Mouse (Mus musculus) midbrain, embryonic 12.5 days (tissue): ENCODE results near the gene Eef1b2. TPM values are rescaled to one million over a fixed set of nuclear protein-coding genes. Genes with fewer than 3 reads are reported as not detected.

Source experiments
- ATAC-seq: fragments of 200-750 bp; cut with Nextera tagmentation; 2 replicates; pipeline ENCODE4 v1.8.0; 2017; ENCODE audit warnings: low read depth, moderate TSS enrichment, moderate library complexity; ENCODE audit not compliant: low FRiP score
- H3K27ac ChIP-seq: fragments of 300-500 bp; sonication (generic); replicated peaks from 2 replicates; pipeline ENCODE4 v1.5.1; 2016; ENCODE audit warnings: mild to moderate bottlenecking
- H3K27me3 ChIP-seq: fragments of 300-500 bp; sonication (generic); 2 replicates; pipeline ENCODE4 v1.6.1; 2016; ENCODE audit warnings: mild to moderate bottlenecking
- H3K36me3 ChIP-seq: fragments of 300-500 bp; sonication (generic); 2 replicates; pipeline ENCODE4 v1.6.1; 2016
- H3K4me1 ChIP-seq: fragments of 300-500 bp; sonication (generic); 2 replicates; pipeline ENCODE4 v1.6.1; 2016
- H3K4me2 ChIP-seq: fragments of 300-500 bp; sonication (generic); replicated peaks from 2 replicates; pipeline ENCODE4 v1.6.1; 2016; ENCODE audit warnings: mild to moderate bottlenecking, moderate library complexity
- H3K4me3 ChIP-seq: fragments of 300-500 bp; sonication (generic); 2 replicates; pipeline ENCODE4 v1.5.1; 2016; ENCODE audit warnings: mild to moderate bottlenecking
- H3K9ac ChIP-seq: fragments of 300-500 bp; sonication (generic); replicated peaks from 2 replicates; pipeline ENCODE4 v1.6.1; 2016; ENCODE audit warnings: mild to moderate bottlenecking, moderate library complexity
- H3K9me3 ChIP-seq: fragments of 300-500 bp; sonication (generic); 2 replicates; pipeline ENCODE4 v1.6.1; 2016; ENCODE audit warnings: mild to moderate bottlenecking
- WGBS: fragments of 180-500 bp; shearing (Covaris S2); methylation state at CpG from one replicate; pipeline ENCODE4 v1.1.7; 2016; 5-methylcytosine and 5-hydroxymethylcytosine counted together
- polyA plus RNA-seq: library from polyadenylated mRNA; unstranded; fragments of >200 nt; fragmentation: Nextera tagmentation; extraction: Ambion mirVana; gene quantifications from 2 replicates; pipeline ENCODE4 v1.2.1, GENCODE M21; 2016

The Eef1b2 gene
- polyA plus RNA-seq, 1 experiment from 2014 or later, result 359 TPM

- Histone ChIP-seq H3K27ac (no peak overlapping the region), H3K27me3 (no peaks in the 10 kb centered on the region), H3K4me1 (no peaks in the 10 kb centered on the region), H3K4me3 (no peak overlapping the region), H3K36me3 (no peaks in the 10 kb centered on the region), H3K9me3 (peaks cover 7% of the 10 kb centered on the region), H3K4me2 (no peak overlapping the region), H3K9ac (no peak overlapping the region)
- WGBS, result 72% methylated on average over 5 of the region's 5 CpGs
- ATAC-seq, result no peak
Observed at GRCm38 (mm10) chr1:63195848-63196512, 19.4 kb downstream of the Eef1b2 start.

- Histone ChIP-seq H3K4me3 (no peak overlapping the region), H3K9ac (no peak overlapping the region), H3K27me3 (no peaks in the 10 kb centered on the region), H3K9me3 (peaks cover 7% of the 10 kb centered on the region), H3K4me2 (no peak overlapping the region), H3K4me1 (peaks cover 15% of the 10 kb centered on the region), H3K36me3 (no peaks in the 10 kb centered on the region), H3K27ac (no peak overlapping the region)
- WGBS, result 96% methylated on average over 6 of the region's 6 CpGs
- no peak for ATAC-seq
Observed at GRCm38 (mm10) chr1:63199387-63199786, 22.8 kb downstream of the Eef1b2 start.

DNA sequence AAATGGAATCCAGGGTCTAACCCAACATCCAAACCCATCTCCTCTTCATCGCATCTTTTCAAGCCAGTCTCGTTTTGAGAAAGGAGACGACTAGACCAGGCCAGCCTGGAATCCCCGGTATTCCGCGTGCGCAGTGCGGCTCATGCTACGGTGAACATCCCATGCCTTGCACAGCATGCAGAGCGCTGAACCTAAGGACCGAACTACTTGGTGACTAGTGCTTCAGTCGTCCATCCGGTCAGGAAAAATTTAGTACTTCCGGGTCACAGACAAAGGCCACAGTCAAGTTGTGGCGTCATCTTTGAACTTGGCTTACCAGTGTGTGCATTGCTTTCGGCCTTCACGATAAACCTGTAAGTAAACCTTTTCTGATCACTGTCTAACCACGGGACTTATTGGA lies 23.7 kb downstream of the Eef1b2 start:
- peaks cover 24% of the 10 kb centered on the region for H3K4me1 ChIP-seq
- H3K27ac ChIP-seq, result no peak overlapping the region
- ATAC-seq, result no peak
- H3K4me3 ChIP-seq, result no peak overlapping the region
- no peaks in the 10 kb centered on the region for H3K27me3 ChIP-seq
- H3K4me2 ChIP-seq, result no peak overlapping the region
- peaks cover 7% of the 10 kb centered on the region for H3K9me3 ChIP-seq
- H3K9ac ChIP-seq, result no peak overlapping the region
- H3K36me3 ChIP-seq, result no peaks in the 10 kb centered on the region
- 92% methylated on average over 18 of the region's 18 CpGs for WGBS

- Histone ChIP-seq H3K4me2 (no peak overlapping the region), H3K27ac (no peak overlapping the region), H3K27me3 (no peaks in the 10 kb centered on the region), H3K36me3 (no peaks in the 10 kb centered on the region), H3K4me3 (no peak overlapping the region), H3K9me3 (peaks cover 7% of the 10 kb centered on the region), H3K9ac (no peak overlapping the region), H3K4me1 (peaks cover 26% of the 10 kb centered on the region)
- 86% methylated on average over 1 of the region's 1 CpGs for WGBS
- ATAC-seq, result no peak
Observed at GRCm38 (mm10) chr1:63201672-63202071, 25.0 kb downstream of the Eef1b2 start.

GRCm38 (mm10) chr1:63203471-63203870 lies 26.8 kb downstream of the Eef1b2 start:
- 0 out of 2 replicates have a peak, but pooled peaks have one; percentile 31 for ATAC-seq
- H3K27ac ChIP-seq, result peak overlapping the region; percentile 90
- peaks cover 26% of the 10 kb centered on the region for H3K4me1 ChIP-seq
- H3K36me3 ChIP-seq, result no peaks in the 10 kb centered on the region
- H3K9ac ChIP-seq, result 0 out of 2 replicates have a peak overlapping the region, but pooled peaks have one; percentile 20
- no peak overlapping the region for H3K4me2 ChIP-seq
- WGBS, result 68% methylated on average over 1 of the region's 1 CpGs
- H3K27me3 ChIP-seq, result 0 out of 2 replicates have a peak, but pooled peaks cover 3% of the 10 kb centered on the region
- no peak overlapping the region for H3K4me3 ChIP-seq
- H3K9me3 ChIP-seq, result peaks cover 7% of the 10 kb centered on the region

DNA sequence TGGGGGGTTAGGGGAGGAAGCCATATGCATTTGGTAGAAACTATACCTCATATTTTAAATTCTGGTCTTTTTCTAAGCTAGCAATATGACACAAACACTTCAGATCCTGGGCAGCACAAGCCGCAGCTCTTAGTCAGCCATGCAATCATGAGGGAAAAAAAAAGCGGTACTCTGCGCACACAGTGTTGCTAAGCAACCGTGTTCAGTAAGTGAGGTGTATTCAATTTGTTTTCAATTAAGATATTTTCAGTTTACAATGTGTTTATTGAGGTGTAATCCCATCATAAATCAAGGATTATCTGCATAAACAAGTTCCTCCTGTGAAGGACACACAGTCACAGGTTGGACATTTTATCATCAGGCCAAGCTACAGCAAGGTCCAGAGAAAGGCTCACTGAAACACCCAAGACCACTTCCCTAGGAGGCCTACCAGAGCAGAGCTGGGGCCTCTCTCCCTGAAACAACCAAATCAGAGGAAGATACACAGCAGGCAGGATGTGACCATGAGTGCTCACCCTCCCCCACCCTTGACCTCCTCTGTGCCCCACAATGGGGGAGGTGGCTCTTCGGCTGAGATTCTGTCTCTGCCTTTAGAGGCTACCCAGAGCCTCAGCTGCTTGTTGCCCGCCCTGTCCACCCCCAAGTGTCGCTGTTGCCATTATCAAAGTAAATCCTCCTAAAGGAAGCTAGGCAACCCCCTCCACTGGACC lies 27.5 kb downstream of the Eef1b2 start:
- peak; percentile 89 for ATAC-seq
- Histone ChIP-seq H3K4me3 (no peak overlapping the region), H3K9me3 (peaks cover 7% of the 10 kb centered on the region), H3K27me3 (0 out of 2 replicates have a peak, but pooled peaks cover 3% of the 10 kb centered on the region), H3K9ac (0 out of 2 replicates have a peak overlapping the region, but pooled peaks have one; percentile 20), H3K27ac (peak overlapping the region; percentile 90), H3K4me1 (peaks cover 26% of the 10 kb centered on the region), H3K36me3 (no peaks in the 10 kb centered on the region), H3K4me2 (peak overlapping the region; percentile 16; the same call in 1 of the 2 replicates)
- WGBS, result 3% methylated on average over 7 of the region's 7 CpGs

DNA sequence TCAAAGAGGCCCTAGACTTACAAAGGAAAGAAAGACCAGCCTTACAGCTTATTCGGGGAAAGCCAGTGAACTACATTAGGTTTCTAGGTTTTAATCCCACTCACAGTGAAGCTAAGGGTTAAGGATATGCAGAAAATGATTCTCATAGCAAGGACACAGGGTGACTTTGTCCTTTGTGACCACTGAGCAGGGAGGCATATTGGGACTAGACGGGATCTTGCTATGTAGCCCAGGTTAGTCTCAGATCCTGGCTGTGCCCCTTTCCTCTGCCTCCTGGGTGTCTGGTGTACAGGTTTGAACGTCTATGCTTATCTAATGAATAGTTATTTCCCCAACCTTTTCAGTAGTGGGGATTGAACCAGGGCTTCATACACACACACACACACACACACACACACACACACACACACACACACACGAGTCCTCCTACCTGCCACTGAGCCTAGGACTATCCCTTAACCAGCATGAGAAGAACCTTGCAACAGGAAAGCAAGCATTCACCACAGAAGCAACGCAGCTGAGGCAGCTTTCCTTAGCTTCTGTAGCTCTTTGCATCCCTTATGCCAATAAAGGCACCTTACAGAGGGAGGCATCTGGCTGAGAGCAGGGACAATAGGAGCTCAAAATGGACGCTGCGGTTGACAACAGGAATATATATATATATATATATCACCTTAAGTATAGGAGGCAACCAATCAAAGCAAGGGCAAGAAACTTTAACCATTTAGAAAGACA lies 28.2 kb downstream of the Eef1b2 start:
- peak overlapping the region; percentile 90 for H3K27ac ChIP-seq
- 6% methylated on average over 7 of the region's 7 CpGs for WGBS
- H3K4me1 ChIP-seq, result peaks cover 26% of the 10 kb centered on the region
- no peaks in the 10 kb centered on the region for H3K36me3 ChIP-seq
- no peak overlapping the region for H3K9ac ChIP-seq
- no peak overlapping the region for H3K4me3 ChIP-seq
- 0 out of 2 replicates have a peak, but pooled peaks cover 3% of the 10 kb centered on the region for H3K27me3 ChIP-seq
- H3K9me3 ChIP-seq, result peaks cover 5% of the 10 kb centered on the region
- ATAC-seq, result no peak; the same call in none of the 2 replicates
- H3K4me2 ChIP-seq, result peak overlapping the region; percentile 16; the same call in 1 of the 2 replicates

DNA sequence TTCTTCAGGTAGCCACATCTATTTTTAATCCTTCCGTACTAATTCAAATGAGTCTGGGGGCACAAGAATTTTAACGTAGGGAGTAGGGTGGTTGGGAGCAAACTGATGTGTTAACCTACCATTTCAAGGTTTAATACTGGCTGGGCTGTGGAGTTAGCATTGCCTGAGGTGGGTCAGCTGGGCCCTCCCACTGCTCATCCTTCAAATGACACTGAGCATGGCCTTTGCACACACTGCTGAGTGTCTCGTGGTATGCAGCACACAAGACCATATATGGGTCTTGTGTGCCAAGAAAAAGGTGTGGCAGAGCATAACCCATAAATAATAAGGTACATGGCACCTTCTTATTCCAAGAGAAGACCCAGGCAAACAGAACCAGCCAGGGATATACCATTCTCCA lies 31.0 kb downstream of the Eef1b2 start:
- ATAC-seq, result no peak
- 81% methylated on average over 3 of the region's 3 CpGs for WGBS

DNA sequence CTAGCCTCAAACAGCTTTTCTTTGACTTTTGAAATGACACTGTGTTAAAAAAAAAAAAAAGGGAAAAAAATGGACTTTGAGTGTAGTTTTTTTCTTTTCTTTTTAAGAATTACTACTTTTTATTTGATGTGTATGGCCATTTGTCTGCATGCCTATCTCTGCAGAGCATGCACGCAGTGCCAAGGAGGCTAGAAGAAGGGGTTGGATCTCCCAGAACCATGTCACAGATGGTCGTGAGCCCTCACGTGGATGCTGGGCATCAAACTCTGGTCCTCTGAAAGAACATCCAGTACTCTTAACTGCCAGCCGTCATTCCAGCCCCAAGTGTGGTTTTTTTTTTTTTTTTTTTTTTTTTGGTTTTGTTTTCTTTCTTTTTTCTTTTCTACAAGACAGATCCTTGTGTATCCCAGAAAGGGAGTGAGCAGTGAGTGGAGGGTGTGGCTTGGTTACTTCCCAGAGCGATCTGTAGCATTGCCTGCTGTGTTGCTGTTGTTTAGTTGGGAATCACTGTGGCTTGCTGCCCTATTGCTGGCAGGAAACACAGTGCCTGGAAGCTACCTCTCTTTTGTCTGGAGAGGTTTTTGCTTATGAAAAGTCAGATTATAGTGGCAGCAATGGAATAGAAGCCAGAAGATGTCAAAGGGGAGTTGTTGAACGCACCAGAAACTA lies 33.4 kb downstream of the Eef1b2 start:
- ATAC-seq, result no peak

More for the DNA sequence above, 31.0 kb downstream of the Eef1b2 start:
- 0 out of 2 replicates have a peak, but pooled peaks cover 3% of the 10 kb centered on the region for H3K27me3 ChIP-seq
- no peak overlapping the region for H3K4me2 ChIP-seq
- no peak overlapping the region for H3K27ac ChIP-seq
- no peak overlapping the region for H3K9ac ChIP-seq
- H3K9me3 ChIP-seq, result no peaks in the 10 kb centered on the region
- no peak overlapping the region for H3K4me3 ChIP-seq
- no peaks in the 10 kb centered on the region for H3K36me3 ChIP-seq
- peaks cover 26% of the 10 kb centered on the region for H3K4me1 ChIP-seq

GRCm38 (mm10) chr1:63213478-63214270 lies 37.0 kb downstream of the Eef1b2 start:
- Histone ChIP-seq H3K4me3 (peak overlapping the region; percentile 12; the same call in 1 of the 2 replicates), H3K4me1 (peaks cover 9% of the 10 kb centered on the region; the same call in 1 of the 2 replicates), H3K27me3 (no peaks in the 10 kb centered on the region), H3K9me3 (no peaks in the 10 kb centered on the region), H3K9ac (peak overlapping the region; percentile 34; the same call in 1 of the 2 replicates), H3K27ac (peak overlapping the region; percentile 77), H3K4me2 (peak overlapping the region; percentile 43), H3K36me3 (no peaks in the 10 kb centered on the region)
- 13% methylated on average over 22 of the region's 22 CpGs for WGBS
- peak; percentile 76 for ATAC-seq

More for the DNA sequence above, 33.4 kb downstream of the Eef1b2 start:
- Histone ChIP-seq H3K4me1 (peaks cover 15% of the 10 kb centered on the region), H3K27ac (no peak overlapping the region), H3K4me3 (no peak overlapping the region), H3K36me3 (no peaks in the 10 kb centered on the region), H3K4me2 (no peak overlapping the region), H3K9me3 (no peaks in the 10 kb centered on the region), H3K9ac (no peak overlapping the region), H3K27me3 (0 out of 2 replicates have a peak, but pooled peaks cover 3% of the 10 kb centered on the region)
- 15% methylated on average over 6 of the region's 6 CpGs for WGBS

DNA sequence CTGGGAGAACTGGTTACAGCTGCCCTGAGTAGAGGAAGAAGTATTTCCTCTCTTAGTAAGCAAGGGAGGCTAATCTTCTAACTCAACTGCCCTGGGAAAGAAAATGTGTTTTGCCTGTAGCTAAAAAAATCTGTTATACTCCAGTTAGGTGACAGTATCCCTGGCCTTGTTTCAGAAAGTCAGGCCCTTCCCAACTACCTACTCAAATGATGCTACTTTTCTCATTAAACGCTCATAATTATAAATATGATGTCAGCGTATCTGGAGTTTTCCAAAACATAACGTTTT lies 37.6 kb downstream of the Eef1b2 start, which contains the start of gene Gpr1:
Gene Gpr1, minus strand, starts transcription at position 273 of the 288 bp plus-strand sequence.
- Histone ChIP-seq H3K4me3 (peak within 1 kb of the TSS; percentile 12; the same call in 1 of the 2 replicates), H3K36me3 (no peaks in the 10 kb centered on the region), H3K9me3 (no peaks in the 10 kb centered on the region), H3K9ac (peak within 1 kb of the TSS; percentile 34; the same call in 1 of the 2 replicates), H3K4me1 (peaks cover 9% of the 10 kb centered on the region; the same call in 1 of the 2 replicates), H3K27me3 (no peaks in the 10 kb centered on the region), H3K4me2 (peak within 1 kb of the TSS; percentile 43), H3K27ac (peak within 1 kb of the TSS; percentile 77)
- WGBS, result 32% methylated on average over 3 of the region's 3 CpGs
- no peak for ATAC-seq
